Mouse (Mus musculus) brain, embryonic 18.5 days (tissue): ENCODE measurements around the gene Iffo2.

Experiments used
- DNase-seq: peaks from one replicate; pipeline ENCODE4 v3.0.0-alpha.2; 2012; ENCODE audit warnings: low read depth, low spot score

Iffo2 gene

DNA sequence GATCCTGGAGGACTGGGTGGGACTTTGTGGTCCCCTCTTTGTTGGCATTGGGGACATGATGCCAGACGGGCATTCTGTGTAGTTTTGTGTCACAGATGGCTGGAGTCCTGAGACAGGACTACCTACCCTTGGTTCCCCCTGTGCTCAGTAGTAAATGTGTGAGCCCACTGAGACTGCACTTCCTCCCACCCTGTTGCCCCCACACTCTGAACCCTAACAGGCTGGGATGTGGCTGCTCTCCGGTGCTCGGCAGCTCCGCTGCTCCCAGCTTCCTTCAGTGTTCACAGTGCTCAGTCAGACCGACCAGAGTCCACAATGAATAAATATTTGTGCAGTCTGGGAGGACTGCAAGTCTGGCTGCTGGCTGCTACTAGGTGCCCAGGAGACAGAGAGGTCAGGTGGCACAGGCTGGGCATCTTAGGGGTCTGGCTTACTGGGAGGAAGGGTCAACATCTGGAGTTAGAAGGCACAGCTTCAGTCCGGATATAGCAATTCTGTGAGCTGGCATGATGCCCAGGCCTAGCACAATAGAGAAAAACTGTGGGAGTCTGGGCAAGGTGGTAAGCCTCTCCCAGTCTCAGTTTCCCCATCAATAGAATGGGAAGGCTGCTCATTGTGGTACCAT is 51.2 kb downstream of the Iffo2 start:
- DNase-seq, result no peak

DNA sequence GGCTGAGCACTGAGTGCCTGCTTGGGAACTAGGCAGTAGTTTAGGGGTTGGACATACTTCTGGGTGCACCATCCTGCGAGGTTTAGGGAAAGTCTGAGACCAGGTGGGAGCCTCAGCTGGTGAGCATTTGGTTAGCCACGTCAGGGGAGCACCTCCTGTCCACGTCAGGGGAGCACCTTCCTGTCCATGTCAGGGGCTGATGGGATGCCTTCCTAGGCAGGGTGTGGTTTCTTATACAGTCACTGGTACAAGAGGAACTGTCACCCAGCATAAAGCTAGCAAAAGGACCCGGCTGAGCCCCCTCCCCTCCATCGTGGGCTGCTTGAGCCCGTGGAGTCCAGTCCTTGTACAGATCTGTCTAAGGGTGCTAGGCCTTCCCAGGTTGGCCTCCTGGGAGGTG is 52.0 kb downstream of the Iffo2 start:
- DNase-seq, result no peak

DNA sequence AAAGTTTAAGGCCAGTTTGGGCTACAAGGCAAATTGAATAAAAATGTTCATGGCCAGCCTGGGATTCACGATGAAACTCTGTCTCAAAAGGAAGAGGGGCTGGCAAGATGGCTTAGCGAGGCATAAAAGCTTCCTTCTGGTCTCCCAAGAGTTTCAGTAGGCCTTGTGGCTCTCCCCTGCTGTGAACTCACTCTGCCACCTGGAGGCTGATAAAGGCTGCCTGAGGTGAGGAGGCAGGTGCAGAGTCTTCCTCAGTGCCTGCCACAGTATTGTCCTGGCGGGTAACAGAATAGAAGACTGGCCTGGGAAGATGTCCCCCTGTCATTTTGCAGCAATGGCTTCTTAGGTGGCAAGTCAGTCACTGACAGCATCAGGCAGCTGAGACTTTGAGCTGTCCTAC is 52.6 kb downstream of the Iffo2 start:
- no peak for DNase-seq

DNA sequence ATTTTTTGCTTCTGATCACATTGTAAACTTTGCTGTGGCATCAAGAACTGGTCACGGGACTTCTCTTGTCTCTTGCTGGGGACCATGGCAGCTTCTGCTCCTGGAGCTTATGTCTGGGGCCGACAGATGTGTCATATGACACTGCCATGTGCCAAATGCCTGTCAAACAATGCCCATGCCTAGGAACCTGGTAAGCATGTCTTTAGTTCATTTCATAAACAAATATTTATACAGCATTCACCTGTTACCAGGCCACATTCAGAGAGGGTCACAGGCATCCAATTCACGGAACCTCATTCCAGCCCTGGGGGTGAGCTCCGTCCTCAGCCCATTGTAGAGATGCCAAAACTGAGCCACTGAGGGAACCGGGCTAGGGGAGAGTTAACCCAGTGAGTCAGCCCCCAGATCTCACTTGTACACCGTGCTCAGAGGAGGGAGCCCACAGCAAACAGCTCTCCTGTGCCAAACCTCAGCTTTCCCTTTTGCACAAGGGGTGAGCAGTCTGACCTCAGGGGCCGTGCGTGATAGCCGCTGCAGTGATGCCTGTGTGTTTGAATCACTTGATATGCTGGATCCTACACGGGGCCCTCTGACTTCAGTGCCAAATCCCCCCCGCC is 53.4 kb downstream of the Iffo2 start:
- DNase-seq, result no peak

DNA sequence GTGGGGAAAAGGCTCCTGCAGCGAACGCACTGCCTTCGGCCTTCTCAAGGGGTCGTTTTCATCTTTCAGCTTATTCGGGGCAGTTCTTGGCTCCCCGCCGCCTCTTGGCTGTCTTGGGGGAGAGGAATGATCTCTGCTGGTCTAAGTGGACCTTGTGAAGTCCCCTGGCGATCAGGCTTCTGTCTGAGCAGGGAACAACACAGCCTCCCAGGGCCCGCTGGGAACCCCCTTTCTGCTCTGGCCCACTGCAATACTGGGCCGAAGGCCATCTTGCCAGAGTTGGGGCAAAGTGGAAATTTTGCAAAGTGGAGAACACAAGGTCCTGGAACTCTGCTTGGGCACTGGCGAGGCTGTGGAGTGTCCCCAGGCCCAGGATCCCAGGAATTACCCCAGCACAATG is 54.4 kb downstream of the Iffo2 start:
- DNase-seq, result no peak

DNA sequence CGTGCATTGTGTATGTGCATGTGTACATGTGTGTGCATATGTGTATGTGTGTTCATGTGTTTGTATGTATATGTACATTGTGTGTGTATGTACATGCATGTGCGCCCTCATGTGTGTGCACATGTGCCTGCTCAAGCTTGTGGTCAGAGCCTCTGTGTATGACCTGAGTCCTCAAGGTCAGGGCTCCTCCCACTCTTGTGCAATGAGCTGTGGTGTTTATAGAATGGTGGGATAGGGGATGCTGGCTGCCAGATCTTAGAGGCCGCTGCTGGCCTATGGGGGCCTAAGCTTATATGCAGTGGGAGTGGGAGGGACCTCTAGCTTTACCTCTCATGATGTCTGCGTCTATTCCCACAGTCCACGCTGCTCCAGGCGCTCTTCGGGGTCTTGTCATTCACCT is 55.4 kb downstream of the Iffo2 start:
- no peak for DNase-seq

DNA sequence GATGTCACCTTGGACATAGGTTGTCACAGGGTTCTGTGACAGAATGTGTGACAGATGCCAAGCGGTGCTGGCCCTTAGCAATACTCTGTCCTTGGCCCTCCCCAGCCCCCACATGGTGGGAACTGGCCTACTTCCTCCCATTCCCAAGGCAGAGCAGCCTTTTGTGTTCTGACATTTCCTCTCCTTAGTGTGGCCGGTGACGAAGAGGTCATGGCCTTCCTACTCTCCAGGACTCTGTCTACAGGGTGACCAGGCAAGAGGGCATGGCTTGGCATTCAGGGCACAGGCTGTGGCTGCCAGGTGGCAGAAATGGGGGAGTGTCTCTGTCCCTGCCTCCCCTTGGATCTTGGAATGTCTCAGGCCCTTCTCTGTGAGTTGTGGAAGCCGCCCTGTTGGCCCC is 57.0 kb downstream of the Iffo2 start:
- no peak for DNase-seq

DNA sequence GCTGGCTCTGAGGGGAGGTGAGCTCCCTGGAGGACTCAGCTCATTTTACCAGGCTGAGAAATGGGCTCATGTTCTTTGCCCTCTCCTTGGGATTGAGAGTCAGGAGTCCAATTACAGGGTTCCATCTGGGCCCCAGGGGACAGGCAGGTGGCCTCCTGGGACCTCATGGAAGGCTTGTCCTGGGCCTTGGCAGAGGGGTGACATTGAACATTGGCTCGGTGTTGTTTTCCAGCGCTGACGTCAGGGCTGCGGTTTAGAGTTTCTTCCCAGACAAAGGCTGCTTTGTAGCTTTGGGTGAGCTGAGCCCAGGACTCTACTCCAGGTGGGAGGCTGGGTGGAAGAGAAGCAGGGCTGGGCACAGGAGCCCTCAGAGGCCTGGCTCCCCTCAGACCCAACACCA is 57.4 kb downstream of the Iffo2 start:
- no peak for DNase-seq

DNA sequence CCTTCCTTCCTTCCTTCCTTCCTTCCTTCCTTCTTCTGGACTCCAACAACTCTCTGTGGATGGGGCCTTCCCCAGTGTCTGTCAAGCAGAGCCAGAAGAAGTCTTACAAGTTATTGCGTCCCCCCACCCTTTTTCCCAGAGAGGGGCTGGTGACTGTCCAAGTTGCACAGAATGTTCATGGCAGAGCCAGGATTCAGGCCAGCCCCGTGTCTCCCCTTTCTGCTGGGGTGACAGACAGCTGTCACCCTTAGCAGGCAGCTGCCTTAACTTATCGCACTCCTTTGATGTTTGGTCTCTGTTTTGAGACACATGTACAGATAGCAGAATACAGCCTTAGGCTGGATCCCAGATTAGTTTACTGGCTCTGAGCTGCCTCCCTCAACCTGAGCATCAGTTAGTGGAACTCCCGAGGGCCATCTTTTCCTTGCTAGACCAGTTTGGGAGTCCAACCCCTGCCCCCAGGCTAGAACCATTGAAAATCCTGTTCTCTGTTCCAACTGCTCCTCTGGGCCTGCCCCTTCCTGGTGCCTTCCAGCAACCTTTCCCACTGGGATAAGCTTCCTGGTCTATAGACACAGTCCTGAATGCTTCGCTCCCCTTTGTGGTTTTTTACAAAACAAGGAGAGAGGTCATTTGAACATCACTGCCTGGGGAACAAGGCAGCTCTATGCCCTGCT is 59.1 kb downstream of the Iffo2 start:
- no peak for DNase-seq

DNA sequence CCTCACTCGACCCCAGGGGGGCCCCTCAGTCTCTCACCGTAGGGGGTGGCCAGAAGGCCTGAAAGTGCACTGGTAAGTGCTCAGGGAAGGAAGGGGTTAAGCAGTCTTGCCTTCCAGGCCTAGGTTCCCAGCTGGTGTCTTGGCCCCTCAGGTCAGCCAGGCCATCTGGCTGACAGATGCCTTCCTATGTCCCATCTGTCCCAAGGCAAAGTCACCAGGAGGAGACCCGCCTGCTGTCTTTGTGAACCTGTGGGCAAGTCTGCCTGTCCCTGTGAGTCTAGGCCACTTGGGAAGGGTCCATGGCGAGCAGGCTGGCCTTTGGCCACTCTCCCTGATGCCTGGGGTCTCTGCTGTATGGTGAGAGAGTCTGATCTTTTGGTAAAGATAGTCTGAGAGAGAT is 60.1 kb downstream of the Iffo2 start:
- no peak for DNase-seq

DNA sequence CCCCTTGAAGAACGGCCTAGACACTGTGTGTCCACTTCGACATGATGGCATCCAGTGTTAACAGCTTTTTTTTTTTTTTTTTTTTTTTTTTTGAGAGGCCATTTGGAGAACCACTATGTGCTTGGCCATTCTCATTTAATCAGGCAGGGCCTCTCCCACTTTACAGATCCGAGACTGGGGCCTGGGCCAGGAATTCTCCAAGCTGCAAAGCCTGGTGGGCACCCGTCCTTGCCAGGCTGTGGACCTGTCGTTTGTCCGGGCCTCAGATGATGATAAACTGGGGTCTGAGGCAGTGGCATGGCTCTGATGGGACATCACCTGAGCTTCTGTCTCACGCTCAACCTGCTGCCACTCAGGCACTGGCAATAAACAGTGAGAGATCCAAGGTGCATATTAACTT is 62.5 kb downstream of the Iffo2 start:
- DNase-seq, result no peak

DNA sequence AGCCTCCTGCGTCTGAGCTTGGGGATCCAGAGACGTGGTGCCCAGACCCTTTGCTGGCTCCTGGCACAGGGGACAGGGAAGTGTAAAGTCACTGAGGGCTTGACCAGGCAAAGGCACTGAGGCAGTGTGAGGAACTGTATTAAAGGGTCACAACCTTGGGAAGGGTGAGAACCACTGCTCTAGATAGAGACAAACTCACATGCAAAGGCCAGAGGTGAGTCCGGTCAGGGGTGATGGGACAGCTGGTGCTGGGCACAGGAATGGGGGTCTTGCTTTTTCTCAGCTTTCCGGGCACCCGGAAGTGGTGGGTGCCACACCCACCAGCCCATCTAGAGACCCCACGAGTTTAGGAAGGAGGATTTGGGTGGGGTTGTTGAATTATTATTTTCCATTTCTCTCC is 63.0 kb downstream of the Iffo2 start:
- DNase-seq, result no peak

DNA sequence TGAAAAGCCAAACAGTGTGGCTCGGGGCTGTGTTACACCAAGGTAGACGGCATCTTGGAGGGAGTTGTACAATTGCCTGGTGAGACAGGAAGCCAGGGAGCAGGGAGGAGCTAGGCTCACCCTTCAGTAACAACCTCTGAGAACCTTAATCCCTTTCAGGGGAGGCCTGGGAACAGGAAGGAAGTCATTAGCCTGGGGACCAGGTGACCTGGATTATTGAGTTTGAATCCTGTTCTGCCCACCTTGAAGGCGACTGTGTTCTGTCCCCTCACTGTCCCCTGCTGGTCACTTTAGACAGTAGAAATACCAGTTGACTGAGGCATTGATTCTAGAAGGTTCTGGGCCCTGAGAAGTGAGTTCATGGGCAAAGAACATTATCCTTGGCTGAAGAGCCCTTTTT is 63.7 kb downstream of the Iffo2 start:
- no peak for DNase-seq

DNA sequence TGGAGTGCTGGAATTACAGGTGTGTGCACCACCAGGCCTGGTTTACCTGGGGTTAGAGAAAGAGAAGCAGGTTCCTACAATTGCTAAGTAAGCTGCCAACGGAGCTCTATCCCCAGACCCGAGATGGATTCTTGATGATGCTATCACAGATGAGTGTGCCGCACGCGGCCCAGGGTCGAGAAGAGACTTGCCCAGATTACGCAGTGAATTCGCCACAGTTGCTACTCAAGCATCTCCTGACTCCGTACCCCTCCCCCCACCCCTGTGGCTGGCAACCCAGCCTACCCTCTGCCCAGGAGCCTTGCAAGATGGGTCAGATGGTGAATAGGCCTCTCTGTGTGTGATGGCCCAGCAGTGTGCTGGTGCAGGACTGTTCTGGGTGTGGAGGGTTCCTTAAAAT is 66.4 kb downstream of the Iffo2 start:
- DNase-seq, result no peak

DNA sequence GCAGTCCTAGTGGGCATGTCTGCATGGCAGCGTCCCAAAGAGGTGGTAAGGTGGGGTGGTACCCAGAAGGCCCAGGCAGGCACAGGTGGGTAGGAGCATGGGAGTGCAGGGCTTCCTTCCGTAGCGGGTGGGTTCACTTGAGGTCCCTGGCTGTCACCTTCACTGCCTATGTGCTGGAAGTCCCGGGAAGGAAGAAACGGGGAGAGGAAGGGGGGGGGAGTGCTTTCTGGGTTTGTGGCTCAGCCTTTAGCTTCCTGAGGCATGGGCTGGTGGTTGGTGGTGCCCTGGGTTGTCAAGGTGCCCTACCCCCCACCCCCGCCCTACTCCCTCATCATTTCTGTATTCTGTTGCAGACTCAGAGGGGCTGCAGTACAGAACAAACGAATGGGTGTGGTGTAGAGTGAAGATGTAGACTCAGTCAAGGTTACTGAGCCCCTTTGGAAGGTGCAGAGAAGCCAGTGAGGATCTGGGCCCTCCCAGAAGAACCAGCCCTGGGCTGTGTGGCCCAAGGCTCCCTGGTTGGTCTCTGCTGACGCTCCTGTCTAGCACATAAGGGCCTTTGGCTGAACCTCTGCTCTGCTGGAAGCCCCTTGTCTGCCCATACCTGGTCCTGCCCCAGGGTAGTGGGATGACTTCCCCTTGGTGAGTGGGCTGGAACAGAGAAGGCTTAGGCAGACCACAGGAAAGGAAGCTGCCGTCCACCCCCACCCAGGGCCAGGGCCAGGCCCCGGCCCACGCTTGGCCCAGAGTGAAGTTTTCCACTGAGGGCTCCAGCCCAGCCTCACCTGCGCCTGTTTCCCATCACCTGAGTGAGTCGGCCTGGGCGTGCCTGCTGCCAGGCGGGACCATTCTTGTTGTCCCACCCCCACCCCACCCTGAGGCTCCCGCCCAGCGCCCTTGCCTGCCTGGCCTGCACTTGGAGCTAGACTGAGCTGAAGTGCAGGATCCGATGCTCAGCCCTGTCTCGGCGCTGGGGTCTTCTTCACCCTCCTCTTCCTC is 67.2 kb downstream of the Iffo2 start:
- no peak for DNase-seq

DNA sequence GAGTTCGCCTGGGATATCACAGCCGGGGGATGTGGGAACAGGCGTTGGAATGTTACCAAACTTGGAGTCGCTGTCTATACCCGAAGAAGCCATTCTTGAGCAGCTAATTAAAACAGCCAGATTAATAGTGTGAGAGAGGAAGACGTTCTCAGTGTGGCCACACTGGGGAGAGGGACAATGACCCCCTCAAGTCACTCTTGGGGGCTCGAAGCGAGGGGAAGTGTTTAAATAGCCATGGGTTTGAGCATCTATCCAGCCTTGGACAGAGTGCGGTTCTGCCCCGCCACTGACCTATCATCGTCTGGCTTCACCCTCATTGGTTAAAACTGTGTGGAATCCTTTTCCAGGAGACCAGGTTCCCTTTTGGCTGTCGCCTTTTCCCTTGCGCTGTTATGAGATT is 68.0 kb downstream of the Iffo2 start:
- no peak for DNase-seq

DNA sequence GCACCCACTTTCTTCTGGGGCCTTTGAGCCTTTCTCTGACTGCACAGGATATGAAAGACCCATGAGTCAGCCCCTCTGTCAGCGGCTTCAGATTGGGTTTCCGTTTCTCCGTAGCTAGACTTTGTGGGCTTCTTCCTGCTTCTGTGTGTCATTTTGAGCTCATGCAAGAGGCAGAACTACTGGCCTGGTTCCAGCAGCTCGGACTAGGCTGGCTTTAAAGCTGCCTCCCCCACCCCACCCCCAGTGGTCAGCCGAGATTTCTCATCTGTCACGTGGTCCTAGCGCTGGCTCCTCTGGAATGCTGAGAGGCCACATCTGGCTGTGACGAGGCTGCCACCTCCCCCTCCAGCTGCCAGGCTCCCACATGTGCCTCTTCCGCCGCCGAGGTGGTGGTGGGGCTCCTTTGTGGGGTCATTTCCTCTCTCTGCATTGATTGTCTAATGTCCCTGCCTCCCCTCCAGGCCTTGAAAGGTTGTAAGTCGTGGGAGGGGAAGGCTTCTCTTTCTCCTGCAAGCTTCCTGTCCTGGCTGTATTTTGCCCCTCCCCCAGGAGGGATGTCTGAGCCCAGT is 68.7 kb downstream of the Iffo2 start:
- no peak for DNase-seq

DNA sequence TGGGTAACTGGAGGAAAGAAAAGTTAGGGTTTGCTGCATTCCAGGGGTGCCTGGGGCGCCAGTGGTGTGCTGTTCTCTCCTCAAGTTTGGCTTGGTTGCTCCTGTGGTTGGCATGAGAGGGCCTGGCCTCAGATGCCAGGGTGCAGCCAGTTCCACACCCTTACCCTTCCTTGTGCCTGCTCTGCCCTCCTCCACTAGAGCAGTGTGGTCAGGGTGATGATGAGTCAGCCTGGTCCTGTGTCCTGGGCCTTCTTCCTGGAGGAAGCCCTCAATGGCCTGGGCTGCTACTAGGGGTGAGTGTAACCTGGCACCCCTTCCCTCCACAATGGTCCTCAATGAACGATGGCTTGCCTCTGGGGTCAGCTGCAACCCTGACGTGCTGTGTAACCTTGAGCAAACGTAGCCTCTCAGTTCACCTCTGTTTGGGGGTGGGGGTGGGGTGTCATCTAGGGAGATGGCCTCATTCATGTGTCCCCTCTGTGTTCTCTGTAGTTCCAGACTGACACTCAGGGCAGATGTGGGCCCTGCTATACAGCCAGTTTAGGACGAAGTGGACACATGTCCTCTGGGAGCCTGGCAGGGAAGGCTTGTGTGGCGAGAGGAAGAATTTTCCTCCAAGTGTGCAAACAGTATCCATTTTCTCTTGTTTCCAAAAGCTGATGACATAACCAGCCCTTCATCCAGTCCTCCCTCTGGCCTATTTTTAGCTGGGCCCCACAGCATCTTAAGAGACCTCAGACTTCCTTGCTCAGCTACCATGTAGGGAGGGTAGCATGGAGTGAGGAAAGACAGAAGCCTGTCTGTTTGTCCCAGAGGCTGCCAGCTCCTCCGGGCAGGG is 71.4 kb downstream of the Iffo2 start:
- no peak for DNase-seq

DNA sequence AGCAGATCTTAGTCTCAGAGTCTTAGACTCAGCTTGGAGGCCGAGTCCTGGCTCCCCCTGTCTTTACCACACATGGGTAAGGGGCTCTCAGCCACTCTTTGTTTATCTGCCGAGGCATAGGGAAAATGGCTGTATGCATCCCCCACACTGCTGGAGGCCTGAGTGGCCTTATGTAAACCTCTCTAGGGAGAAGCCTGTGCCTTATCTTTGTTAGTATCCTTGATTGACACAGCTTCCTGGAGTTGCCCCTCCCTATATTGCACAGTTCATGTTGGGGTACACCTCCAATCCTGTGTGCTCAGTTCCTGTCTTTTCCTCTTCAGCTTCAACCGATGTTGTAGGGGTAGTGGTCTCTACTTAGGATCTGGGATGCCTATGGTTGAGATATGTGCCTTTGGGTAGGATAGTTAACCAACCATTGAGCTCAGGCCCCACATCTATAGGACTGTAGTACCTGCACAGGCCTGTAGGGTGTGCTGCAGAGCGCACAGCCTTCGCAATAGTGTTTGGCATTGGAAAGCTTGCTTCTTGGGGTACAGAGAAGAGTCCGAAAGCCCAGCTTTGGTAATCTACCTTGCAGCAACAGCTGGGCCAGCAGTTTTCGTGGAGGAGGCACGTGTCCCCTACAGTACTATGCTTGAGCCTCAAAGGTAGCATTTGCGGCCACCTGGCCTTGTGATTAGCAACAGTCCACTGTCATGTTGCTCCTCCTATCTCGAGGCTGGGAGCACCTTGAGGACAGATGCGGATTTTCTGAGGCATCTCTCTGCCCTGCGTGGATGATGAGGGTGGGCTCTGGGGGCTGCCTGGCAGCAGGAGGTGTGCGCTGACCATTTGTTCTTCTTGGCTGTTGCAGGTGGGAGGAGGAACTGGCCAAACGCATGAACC is 72.3 kb downstream of the Iffo2 start, which contains the start of gene Gm21969:
TSS of gene Gm21969 (plus strand) at position 830 of the 888 bp plus-strand sequence.
- no peak for DNase-seq

DNA sequence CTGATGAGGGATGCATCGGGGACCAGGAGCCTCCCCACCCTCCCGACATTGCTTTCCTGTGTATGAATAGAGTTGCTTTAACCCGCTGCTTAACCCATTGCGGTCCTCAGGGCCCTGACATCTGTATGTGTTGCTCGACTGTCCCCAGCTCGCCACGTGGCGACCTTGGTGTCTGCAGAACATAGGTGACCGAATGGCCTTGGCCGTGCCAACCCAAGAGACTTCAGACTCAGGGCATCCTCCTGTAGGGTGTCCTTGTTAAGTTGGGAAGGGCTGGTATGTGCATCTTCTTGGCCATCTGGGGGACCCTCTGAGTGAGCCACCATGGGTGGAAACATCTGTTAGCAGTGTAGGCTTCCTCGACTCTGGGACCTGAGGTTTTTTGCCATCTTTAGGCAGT is 74.9 kb downstream of the Iffo2 start:
- DNase-seq, result no peak
